Mouse (Mus musculus): ENCODE data around the gene Spc25. TPM values are rescaled to one million over a fixed set of nuclear protein-coding genes. Genes with fewer than 3 reads are reported as not detected.

The Spc25 gene
- 113 TPM for polyA plus RNA-seq (2014; fragmentation: Illumina TruSeq; extraction: RNeasy Lipid Tissue Mini Kit (QIAGEN cat#74804); ENCODE audit: low read depth, low replicate concordance)

DNA sequence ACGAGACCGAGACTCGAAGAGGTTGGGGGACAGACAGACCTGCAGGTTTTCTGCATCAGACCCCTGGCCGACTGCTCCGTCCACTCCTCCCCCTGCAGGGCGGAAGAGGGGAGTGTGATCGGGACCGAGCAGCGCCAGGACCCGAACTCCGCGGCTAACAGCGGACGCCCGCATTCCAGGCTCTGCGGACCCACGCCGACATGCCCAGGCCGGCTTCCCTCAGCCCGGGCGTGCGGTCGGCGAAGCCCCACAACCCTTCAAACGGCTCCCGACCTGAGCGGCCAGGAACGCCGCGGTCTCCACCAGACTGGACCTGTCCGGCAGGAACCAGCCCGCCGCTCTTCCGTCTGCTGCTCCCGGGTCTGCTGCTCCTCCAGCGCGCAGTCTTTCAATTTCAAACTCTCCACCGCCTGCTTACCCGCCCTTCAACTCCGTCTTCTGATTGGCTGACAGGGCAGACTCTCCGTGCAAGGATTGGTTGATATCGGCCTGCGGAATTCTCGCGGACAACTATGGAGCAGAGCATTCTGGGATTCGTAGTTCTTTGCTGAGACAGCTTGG is at the start of gene Spc25:
TSS of gene Spc25 (minus strand) at position 404 of the 561 bp plus-strand sequence.

DNA sequence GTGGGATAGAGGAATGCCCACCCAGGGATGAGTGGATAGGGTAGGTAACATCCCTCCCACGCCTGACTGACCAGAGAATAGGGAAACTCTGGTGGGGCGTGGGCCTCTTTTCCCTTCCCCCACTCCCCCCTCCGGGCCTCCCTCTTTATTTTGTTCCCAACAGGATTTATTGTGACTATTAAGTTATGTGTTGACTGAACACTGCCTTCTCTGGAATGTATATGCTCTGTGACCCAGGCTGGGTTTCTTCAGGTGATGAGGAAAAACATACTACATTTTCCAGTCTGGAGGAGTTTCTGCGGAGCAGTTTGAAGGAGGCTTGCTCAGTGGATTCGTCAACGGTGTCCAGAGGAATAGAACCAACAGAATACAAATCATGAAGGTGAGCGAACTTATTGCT is 4.8 kb upstream of the Spc25 start, which contains the start of gene G6pc2:
TSS of gene G6pc2 (plus strand) at position 301 of the 400 bp plus-strand sequence.

Other genes with a start within 250 kb of the Spc25 start
- 0.66 TPM for gene Nostrin, start 70.4 kb downstream of the Spc25 start, polyA plus RNA-seq (2014; fragmentation: Illumina TruSeq; extraction: RNeasy Lipid Tissue Mini Kit (QIAGEN cat#74804); ENCODE audit: low read depth, low replicate concordance)
- 0.27 TPM for gene G6pc2, start 4.9 kb upstream of the Spc25 start, polyA plus RNA-seq (2014; fragmentation: Illumina TruSeq; extraction: RNeasy Lipid Tissue Mini Kit (QIAGEN cat#74804); ENCODE audit: low read depth, low replicate concordance)
- gene Abcb11, start 136.4 kb upstream of the Spc25 start, polyA plus RNA-seq (2014; fragmentation: Illumina TruSeq; extraction: RNeasy Lipid Tissue Mini Kit (QIAGEN cat#74804); ENCODE audit: low read depth, low replicate concordance): 1.7 TPM
- not detected for gene Dhrs9, start 174.3 kb upstream of the Spc25 start, polyA plus RNA-seq (2014; fragmentation: Illumina TruSeq; extraction: RNeasy Lipid Tissue Mini Kit (QIAGEN cat#74804); ENCODE audit: low read depth, low replicate concordance)

All from testis, adult 10 weeks (tissue).